ENCODE assay signal across 8 mouse cellular contexts in the genomic region with DNA sequence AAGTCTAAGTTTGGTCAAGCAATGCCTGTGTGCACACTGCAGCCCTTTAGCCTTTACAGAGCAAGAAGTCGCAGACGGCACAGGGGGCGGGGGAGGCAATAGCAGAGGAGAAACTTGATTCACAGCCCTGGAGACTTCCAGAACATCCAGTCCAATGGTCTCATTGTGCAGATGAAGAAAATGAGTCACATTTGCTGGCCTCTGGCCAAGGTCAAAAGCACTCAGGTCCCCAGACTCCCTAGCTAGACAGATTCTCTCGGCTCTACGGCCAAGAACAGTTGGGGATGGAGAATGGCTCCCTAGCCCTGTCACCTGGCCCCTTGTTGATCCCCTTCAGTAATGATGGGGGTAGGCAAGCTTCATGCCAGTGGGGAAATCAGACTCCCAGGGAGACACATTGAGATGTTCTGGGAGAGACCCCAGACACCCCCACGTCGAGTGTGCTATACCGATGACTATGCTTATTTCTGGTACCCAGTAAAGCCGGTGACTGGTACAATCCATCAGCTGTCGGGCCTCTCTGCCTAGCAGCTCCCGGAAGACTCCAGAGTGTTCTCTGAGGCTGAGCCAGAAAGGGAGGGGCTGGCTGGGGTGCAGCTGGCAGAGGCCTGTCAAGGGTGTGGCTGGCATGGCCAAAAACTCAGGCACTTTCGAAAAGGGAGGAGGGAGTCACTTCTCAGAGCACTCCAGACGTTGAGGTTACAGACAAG. TPM values are rescaled to one million over a fixed set of nuclear protein-coding genes. Genes with fewer than 3 reads are reported as not detected.
DNase-seq lines count a peak whose midpoint lies in the region; ATAC-seq and TF ChIP-seq lines count a peak whose summit lies in the region.

No protein-coding gene starts in this region.

- H3K4me2 ChIP-seq in forebrain, embryonic 15.5 days (replicated peaks): no peak overlapping the region
- 0 out of 2 replicates have a peak overlapping the region, but pooled peaks have one; percentile 12 for H3K4me2 ChIP-seq in heart, embryonic 14.5 days (ENCODE audit: low read length)
- no peak overlapping the region for H3K4me2 ChIP-seq in limb, embryonic 14.5 days (replicated peaks; ENCODE audit: low read depth, low read length, severe bottlenecking)

- ATAC-seq in forebrain, embryonic 15.5 days (replicated peaks): 0 out of 2 replicates have a peak, but pooled peaks have one; percentile 30
- peak; percentile 69 for ATAC-seq in heart, embryonic 14.5 days (ENCODE audit: insufficient number of reproducible peaks, insufficient read depth, low FRiP score, low read depth)
- peak; percentile 70 for ATAC-seq in limb, embryonic 14.5 days (ENCODE audit: low FRiP score, low read depth)

- peaks cover 18% of the 10 kb centered on the region for H3K4me1 ChIP-seq in forebrain, embryonic 15.5 days
- H3K4me1 ChIP-seq in forebrain, embryonic 10.5 days: peaks cover 12% of the 10 kb centered on the region
- peaks cover 16 to 24% of the 10 kb centered on the region in 2 experiments for H3K4me1 ChIP-seq in heart, embryonic 14.5 days (ENCODE audit: control insufficient read depth in 2 of 2, insufficient read depth in 2 of 2, low read length in 2 of 2)
- H3K4me1 ChIP-seq in limb, embryonic 14.5 days (ENCODE audit: control insufficient read depth, insufficient read depth, low read length): peaks cover 10% of the 10 kb centered on the region
- peaks cover 9% of the 10 kb centered on the region for H3K4me1 ChIP-seq in small intestine, adult 2 months (ENCODE audit: control insufficient read depth, insufficient read depth, insufficient read length, low read length)

- DNase-seq in forebrain, embryonic 10.5 days (ENCODE audit: extremely low spot score, low spot score): no peak
- DNase-seq in 3134 (ENCODE audit: extremely low read depth, insufficient read length, low spot score): peak; percentile 90
- DNase-seq in cerebellum, postnatal 14 days: peak; percentile 32 to 76
- DNase-seq in limb, embryonic 14.5 days (ENCODE audit: low spot score): peak; percentile 67
- no peak for DNase-seq in spleen, adult 18-20 months

- no peaks in the 10 kb centered on the region for H3K36me3 ChIP-seq in forebrain, embryonic 15.5 days
- no peaks in the 10 kb centered on the region for H3K36me3 ChIP-seq in forebrain, embryonic 10.5 days (replicated peaks)
- H3K36me3 ChIP-seq in heart, embryonic 14.5 days (ENCODE audit: control insufficient read depth, insufficient read depth, low read length): no peaks in the 10 kb centered on the region
- H3K36me3 ChIP-seq in limb, embryonic 14.5 days (ENCODE audit: control insufficient read depth, insufficient read depth, low read length): no peaks in the 10 kb centered on the region
- H3K36me3 ChIP-seq in small intestine, adult 2 months (ENCODE audit: control insufficient read depth, insufficient read depth, low read length): no peaks in the 10 kb centered on the region

- no peak for TF ChIP-seq POLR2A in limb, embryonic 14.5 days (IDR thresholded peaks at IDR 0.05; ENCODE audit: borderline replicate concordance, extremely low read depth, insufficient read depth, insufficient read length)
- TF ChIP-seq POLR2A in small intestine, adult 2 months (IDR thresholded peaks at IDR 0.05; ENCODE audit: low read depth, low read length): no peak

- H3K9me3 ChIP-seq in forebrain, embryonic 15.5 days: no peaks in the 10 kb centered on the region
- H3K9me3 ChIP-seq in forebrain, embryonic 10.5 days: no peaks in the 10 kb centered on the region
- no peaks in the 10 kb centered on the region for H3K9me3 ChIP-seq in heart, embryonic 14.5 days (ENCODE audit: control insufficient read depth, low read length)
- H3K9me3 ChIP-seq in limb, embryonic 14.5 days (ENCODE audit: control insufficient read depth, low read length): no peaks in the 10 kb centered on the region

- no peak for TF ChIP-seq CTCF in small intestine, adult 2 months (IDR thresholded peaks at IDR 0.05; ENCODE audit: extremely low read depth, insufficient read length, insufficient replicate concordance, low read depth, low read length)

- 47% methylated on average over 13 of the region's 13 CpGs for WGBS in forebrain, embryonic 15.5 days
- 71% methylated on average over 13 of the region's 13 CpGs for WGBS in forebrain, embryonic 10.5 days
- 21% methylated on average over 13 of the region's 13 CpGs for WGBS in heart, embryonic 14.5 days
- 44% methylated on average over 13 of the region's 13 CpGs for WGBS in limb, embryonic 14.5 days
- WGBS in small intestine, adult 2 months: 7% methylated on average over 13 of the region's 13 CpGs

- H3K4me3 ChIP-seq in forebrain, embryonic 15.5 days: no peak overlapping the region
- H3K4me3 ChIP-seq in forebrain, embryonic 10.5 days: no peak overlapping the region
- no peak overlapping the region for H3K4me3 ChIP-seq in heart, embryonic 14.5 days (ENCODE audit: control insufficient read depth in 1 of 2, insufficient read depth in 1 of 2, low read depth in 1 of 2, low read length in 2 of 2)
- H3K4me3 ChIP-seq in limb, embryonic 14.5 days (replicated peaks; ENCODE audit: low read length): no peak overlapping the region
- H3K4me3 ChIP-seq in small intestine, adult 2 months (ENCODE audit: low read depth, low read length): no peak overlapping the region

- H3K27me3 ChIP-seq in forebrain, embryonic 15.5 days: no peaks in the 10 kb centered on the region
- peaks cover 15% of the 10 kb centered on the region for H3K27me3 ChIP-seq in forebrain, embryonic 10.5 days (ENCODE audit: poor library complexity, severe bottlenecking)
- H3K27me3 ChIP-seq in heart, embryonic 14.5 days (ENCODE audit: control insufficient read depth, insufficient read depth, low read length): no peaks in the 10 kb centered on the region
- no peaks in the 10 kb centered on the region for H3K27me3 ChIP-seq in limb, embryonic 14.5 days (ENCODE audit: control insufficient read depth, insufficient read depth, low read length)
- H3K27me3 ChIP-seq in small intestine, adult 2 months (ENCODE audit: control insufficient read depth, insufficient read depth, low read length): no peaks in the 10 kb centered on the region

- H3K27ac ChIP-seq in forebrain, embryonic 15.5 days (replicated peaks): no peak overlapping the region
- H3K27ac ChIP-seq in forebrain, embryonic 10.5 days: no peak overlapping the region
- H3K27ac ChIP-seq in heart, embryonic 14.5 days (replicated peaks in 1 of 2; ENCODE audit: control insufficient read depth in 1 of 2, insufficient read depth in 1 of 2, low read depth in 2 of 2, low read length in 2 of 2): peak overlapping the region; percentile 51 to 69
- no peak overlapping the region for H3K27ac ChIP-seq in limb, embryonic 14.5 days (replicated peaks; ENCODE audit: low read depth, low read length)
- H3K27ac ChIP-seq in small intestine, adult 2 months (ENCODE audit: insufficient read depth, low read depth, low read length): peak overlapping the region; percentile 63

- H3K9ac ChIP-seq in forebrain, embryonic 15.5 days (replicated peaks): 0 out of 2 replicates have a peak overlapping the region, but pooled peaks have one; percentile 9
- 0 out of 2 replicates have a peak overlapping the region, but pooled peaks have one; percentile 1 for H3K9ac ChIP-seq in heart, embryonic 14.5 days (ENCODE audit: low read length)
- H3K9ac ChIP-seq in limb, embryonic 14.5 days (ENCODE audit: low read depth, low read length, severe bottlenecking): no peak overlapping the region

RNA-seq across cellular contexts. Expression of a gene that starts 8.1 kb away (rescaled TPM):
- polyA plus RNA-seq in forebrain, embryonic 15.5 days (2015; fragmentation: Nextera tagmentation; extraction: Ambion mirVana): 6.2 and 6.5 TPM in 2 replicates
- 7.2 and 7.6 TPM in 2 replicates for polyA plus RNA-seq in forebrain, embryonic 10.5 days (2016; fragmentation: Nextera tagmentation; extraction: Ambion mirVana)
- polyA plus RNA-seq in heart, embryonic 14.5 days (2014; fragmentation: Nextera tagmentation; extraction: Ambion mirVana): 911 and 1,014 TPM in 2 replicates
- polyA plus RNA-seq in limb, embryonic 14.5 days (2012; rRNA removed): 326 and 338 TPM in 2 replicates
- polyA plus RNA-seq in limb, embryonic 14.5 days (2014; fragmentation: Nextera tagmentation; extraction: Ambion mirVana): 433 and 574 TPM in 2 replicates
- polyA plus RNA-seq in small intestine, adult 2 months (2012; rRNA removed): 91.6 and 121 TPM in 2 replicates

RNA-seq across cellular contexts. Expression of a gene that starts 54.8 kb away (rescaled TPM):
- 664 and 720 TPM in 2 replicates for polyA plus RNA-seq in forebrain, embryonic 15.5 days (2015; fragmentation: Nextera tagmentation; extraction: Ambion mirVana)
- polyA plus RNA-seq in forebrain, embryonic 10.5 days (2016; fragmentation: Nextera tagmentation; extraction: Ambion mirVana): 264 and 283 TPM in 2 replicates
- polyA plus RNA-seq in heart, embryonic 14.5 days (2014; fragmentation: Nextera tagmentation; extraction: Ambion mirVana): 72.5 and 84.8 TPM in 2 replicates
- 83.6 and 91.3 TPM in 2 replicates for polyA plus RNA-seq in limb, embryonic 14.5 days (2012; rRNA removed)
- 72.9 and 76.9 TPM in 2 replicates for polyA plus RNA-seq in limb, embryonic 14.5 days (2014; fragmentation: Nextera tagmentation; extraction: Ambion mirVana)
- polyA plus RNA-seq in small intestine, adult 2 months (2012; rRNA removed): 21.2 and 27.3 TPM in 2 replicates

Comparison
In these comparisons a context has a peak if more than half of its experiments do, and no peak if none do; other contexts are left out.
1. H3K27ac ChIP-seq: peak in heart, embryonic 14.5 days (2 of 2) and small intestine, adult 2 months (single experiment); none in forebrain, embryonic 15.5 days (single experiment), forebrain, embryonic 10.5 days (single experiment) and limb, embryonic 14.5 days (single experiment).
2. DNase-seq: peak in 3134 (single experiment), cerebellum, postnatal 14 days (2 of 2) and limb, embryonic 14.5 days (single experiment); none in forebrain, embryonic 10.5 days (single experiment) and spleen, adult 18-20 months (0 of 2).
3. RNA of a gene that starts 8.1 kb away (polyA plus RNA-seq): 911 to 1,014 TPM in heart, embryonic 14.5 days, 326 to 574 TPM in limb, embryonic 14.5 days and 91.6 to 121 TPM in small intestine, adult 2 months; 7.2 to 7.6 TPM in forebrain, embryonic 10.5 days and 6.2 to 6.5 TPM in forebrain, embryonic 15.5 days; every median in the first group is over 10 times any median in the second.
4. Peak in every context shown above with its lines, with median percentiles within 50 percentile points of each other: ATAC-seq.